Mouse (Mus musculus) forebrain, postnatal 0 days (tissue): ENCODE measurements at regions not wholly inside any gene's neighbourhood (a gene's known extent, or its start where the extent isn't known, plus 50 kb on each side); places are given as distances from the start of the nearest gene placed in this dataset.

Experiments
- ATAC-seq: fragments of 200-750 bp; cut with Nextera tagmentation; 2 replicates; pipeline ENCODE4 v1.8.0; 2017; ENCODE audit warnings: mild to moderate bottlenecking, moderate library complexity
- DNase-seq: peaks from one replicate; pipeline ENCODE4 v3.0.0-alpha.2; 2015
- H3K27ac ChIP-seq: fragments of 300-500 bp; sonication (generic); 2 replicates; pipeline ENCODE4 v1.5.1; 2014; ENCODE audit warnings: low read depth, mild to moderate bottlenecking, antibody characterized with exemption, low read length, moderate library complexity, mixed read lengths
- H3K27me3 ChIP-seq: fragments of 300-500 bp; sonication (generic); 2 replicates; pipeline ENCODE4 v1.6.1; 2014; ENCODE audit warnings: mild to moderate bottlenecking, low read length, mixed read lengths; ENCODE audit not compliant: insufficient read depth
- H3K36me3 ChIP-seq: fragments of 300-500 bp; sonication (generic); 2 replicates; pipeline ENCODE4 v1.6.1; 2014; ENCODE audit warnings: mild to moderate bottlenecking, moderate library complexity; ENCODE audit not compliant: insufficient read depth
- H3K4me1 ChIP-seq: fragments of 300-500 bp; sonication (generic); 2 replicates; pipeline ENCODE4 v1.6.1; 2014; ENCODE audit warnings: antibody characterized with exemption; ENCODE audit not compliant: insufficient read depth
- H3K4me2 ChIP-seq: fragments of 300-500 bp; sonication (generic); 2 replicates; pipeline ENCODE4 v1.6.1; 2014; ENCODE audit warnings: low read depth, mild to moderate bottlenecking, moderate library complexity
- H3K4me3 ChIP-seq: fragments of 300-500 bp; sonication (generic); 2 replicates; pipeline ENCODE4 v1.5.1; 2014; ENCODE audit warnings: low read depth, low read length, mixed read lengths
- H3K9ac ChIP-seq: fragments of 300-500 bp; sonication (generic); 2 replicates; pipeline ENCODE4 v1.6.1; 2014; ENCODE audit warnings: mild to moderate bottlenecking
- H3K9me3 ChIP-seq: fragments of 300-500 bp; sonication (generic); 2 replicates; pipeline ENCODE4 v1.6.1; 2016; ENCODE audit warnings: low read length
- CTCF ChIP-seq: sonication (generic); IDR thresholded peaks from 2 replicates; pipeline ENCODE4 v1.5.1; 2016; ENCODE audit warnings: antibody characterized with exemption, control low read depth, low read depth
- WGBS: fragments of 180-500 bp; shearing (Covaris S2); extraction: QIAGEN DNeasy Blood & Tissue Kit; methylation state at CpG from one replicate; pipeline ENCODE4 v1.1.7; 2014; 5-methylcytosine and 5-hydroxymethylcytosine counted together

GRCm38 (mm10) chr10:21826793-21827504 lies 55.0 kb upstream of the Sgk1 start:
- Histone ChIP-seq H3K27ac (no peak overlapping the region), H3K36me3 (no peaks in the 10 kb centered on the region), H3K9ac (no peak overlapping the region), H3K4me2 (no peak overlapping the region), H3K27me3 (no peaks in the 10 kb centered on the region), H3K4me3 (no peak overlapping the region), H3K9me3 (no peaks in the 10 kb centered on the region), H3K4me1 (no peaks in the 10 kb centered on the region)
- 45% methylated on average over 5 of the region's 5 CpGs for WGBS
- ATAC-seq (no peak), DNase-seq (no peak)
- no peak for TF ChIP-seq CTCF

- no peaks in the 10 kb centered on the region for H3K27me3 ChIP-seq
- no peaks in the 10 kb centered on the region for H3K4me1 ChIP-seq
- 75% methylated on average over 3 of the region's 3 CpGs for WGBS
- no peak overlapping the region for H3K4me3 ChIP-seq
- H3K9ac ChIP-seq: no peak overlapping the region
- no peak overlapping the region for H3K4me2 ChIP-seq
- H3K9me3 ChIP-seq: no peaks in the 10 kb centered on the region
- H3K27ac ChIP-seq: no peak overlapping the region
- TF ChIP-seq CTCF: no peak
- no peak for DNase-seq
- H3K36me3 ChIP-seq: no peaks in the 10 kb centered on the region
- no peak for ATAC-seq
Observed at GRCm38 (mm10) chr10:21827505-21827844, 54.5 kb upstream of the Sgk1 start.

GRCm38 (mm10) chr10:21828432-21829061 lies 53.4 kb upstream of the Sgk1 start:
- ATAC-seq (no peak), DNase-seq (no peak)
- TF ChIP-seq CTCF: no peak
- Histone ChIP-seq H3K4me2 (no peak overlapping the region), H3K36me3 (no peaks in the 10 kb centered on the region), H3K27me3 (no peaks in the 10 kb centered on the region), H3K9ac (no peak overlapping the region), H3K27ac (no peak overlapping the region), H3K9me3 (no peaks in the 10 kb centered on the region), H3K4me1 (no peaks in the 10 kb centered on the region), H3K4me3 (no peak overlapping the region)
- 43% methylated on average over 9 of the region's 9 CpGs for WGBS

GRCm38 (mm10) chr10:21829062-21829731 lies 52.8 kb upstream of the Sgk1 start:
- WGBS: 15% methylated on average over 11 of the region's 11 CpGs
- no peak overlapping the region for H3K9ac ChIP-seq
- DNase-seq: peak; percentile 22
- ATAC-seq: peak; percentile 65
- H3K4me1 ChIP-seq: no peaks in the 10 kb centered on the region
- no peaks in the 10 kb centered on the region for H3K36me3 ChIP-seq
- TF ChIP-seq CTCF: no peak
- no peak overlapping the region for H3K4me3 ChIP-seq
- no peaks in the 10 kb centered on the region for H3K9me3 ChIP-seq
- no peak overlapping the region for H3K4me2 ChIP-seq
- no peak overlapping the region for H3K27ac ChIP-seq
- H3K27me3 ChIP-seq: no peaks in the 10 kb centered on the region

- no peak for TF ChIP-seq CTCF
- 78% methylated on average over 6 of the region's 6 CpGs for WGBS
- Histone ChIP-seq H3K9me3 (no peaks in the 10 kb centered on the region), H3K36me3 (no peaks in the 10 kb centered on the region), H3K27me3 (no peaks in the 10 kb centered on the region), H3K4me1 (no peaks in the 10 kb centered on the region), H3K4me3 (no peak overlapping the region), H3K27ac (no peak overlapping the region), H3K4me2 (no peak overlapping the region), H3K9ac (no peak overlapping the region)
- ATAC-seq (no peak), DNase-seq (no peak)
Observed at GRCm38 (mm10) chr10:21831002-21831696, 50.8 kb upstream of the Sgk1 start.
